Mouse (Mus musculus): ENCODE results near the gene Dgkh.

Gene Dgkh

GRCm38 (mm10) chr14:78538572-78539320 lies 193.8 kb downstream of the Dgkh start:
- peak; percentile 53 for DNase-seq (ENCODE audit: low read depth, low spot score)

- no peak for DNase-seq (ENCODE audit: low read depth, low spot score)
Observed at GRCm38 (mm10) chr14:78537551-78537950, 195.0 kb downstream of the Dgkh start.

- DNase-seq (ENCODE audit: low read depth, low spot score), result peak; percentile 99
Observed at GRCm38 (mm10) chr14:78536281-78537165, 196.1 kb downstream of the Dgkh start, which contains the start of gene Akap11. Gene Akap11 (minus strand): TSS chr14:78536808.

GRCm38 (mm10) chr14:78535366-78535765 lies 197.2 kb downstream of the Dgkh start:
- DNase-seq (ENCODE audit: low read depth, low spot score), result no peak

- no peak for DNase-seq (ENCODE audit: low read depth, low spot score)
Observed at GRCm38 (mm10) chr14:78534651-78535050, 197.9 kb downstream of the Dgkh start.

- no peak for DNase-seq (ENCODE audit: low read depth, low spot score)
Observed at GRCm38 (mm10) chr14:78533701-78534100, 198.9 kb downstream of the Dgkh start.

- no peak for DNase-seq (ENCODE audit: low read depth, low spot score)
Observed at GRCm38 (mm10) chr14:78532345-78532744, 200.2 kb downstream of the Dgkh start.

GRCm38 (mm10) chr14:78530256-78530655 lies 202.3 kb downstream of the Dgkh start:
- DNase-seq (ENCODE audit: low read depth, low spot score), result no peak

- DNase-seq (ENCODE audit: low read depth, low spot score), result no peak
Observed at GRCm38 (mm10) chr14:78528461-78529425, 203.8 kb downstream of the Dgkh start.

- DNase-seq (ENCODE audit: low read depth, low spot score), result no peak
Observed at GRCm38 (mm10) chr14:78526907-78527306, 205.7 kb downstream of the Dgkh start.

GRCm38 (mm10) chr14:78526475-78526874 lies 206.1 kb downstream of the Dgkh start:
- DNase-seq (ENCODE audit: low read depth, low spot score), result no peak

GRCm38 (mm10) chr14:78525611-78526457 lies 206.7 kb downstream of the Dgkh start:
- DNase-seq (ENCODE audit: low read depth, low spot score), result no peak

- DNase-seq (ENCODE audit: low read depth, low spot score), result no peak
Observed at GRCm38 (mm10) chr14:78525059-78525458, 207.5 kb downstream of the Dgkh start.

GRCm38 (mm10) chr14:78510713-78511112 lies 221.9 kb downstream of the Dgkh start:
- no peak for DNase-seq (ENCODE audit: low read depth, low spot score)

- DNase-seq (ENCODE audit: low read depth, low spot score), result no peak
Observed at GRCm38 (mm10) chr14:78509791-78510190, 222.8 kb downstream of the Dgkh start.
